Mouse (Mus musculus): ENCODE data around the gene Rab1b. TPM values are rescaled to one million over a fixed set of nuclear protein-coding genes. Genes with fewer than 3 reads are reported as not detected.
A peak's percentile ranks its signal among the peaks of the same experiment; 100 is the strongest.

The Rab1b gene
- total and polyA plus RNA-seq, 3 experiments = 47.6 to 195 (median 90.4) TPM

DNA sequence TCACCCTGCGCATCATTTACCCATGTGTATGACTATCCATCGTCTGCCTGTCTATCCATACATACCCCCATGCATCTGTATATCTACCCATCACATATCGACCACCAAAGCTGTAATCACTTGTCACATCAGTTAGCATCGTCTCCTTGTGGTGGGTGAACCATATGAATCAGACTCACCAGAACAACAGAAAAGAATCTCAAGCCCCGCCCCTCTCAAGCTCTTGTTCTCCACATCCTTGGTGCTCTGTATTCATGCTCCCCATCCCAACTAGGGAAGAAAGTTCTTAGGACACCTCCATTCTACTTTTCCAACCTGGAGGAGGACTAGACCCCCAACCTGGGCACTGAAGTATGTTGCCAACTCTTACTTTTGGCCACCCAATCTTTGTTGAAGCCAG, 44.8 kb downstream of the Rab1b start:
- DNase-seq (ENCODE audit: low spot score) (no peak), ATAC-seq (ENCODE audit: extremely low read depth, insufficient number of reproducible peaks, low FRiP score, poor library complexity, severe bottlenecking) (no peak)
- no peak overlapping the region for H3K4me3 ChIP-seq (ENCODE audit: low read depth, low read length)
- peaks cover 18% of the 10 kb centered on the region; the same call in 1 of the 2 replicates for H3K27me3 ChIP-seq (ENCODE audit: insufficient read depth, low read length)
- TF ChIP-seq TAL1 (conservative IDR thresholded peaks at IDR 0.05; ENCODE audit: low read depth, low read length) (no peak), GATA1 (IDR thresholded peaks at IDR 0.05; ENCODE audit: borderline replicate concordance, low read length) (no peak), CTCF (IDR thresholded peaks at IDR 0.05; ENCODE audit: low read depth, low read length) (no peak), GATA2 (IDR thresholded peaks at IDR 0.05; ENCODE audit: borderline replicate concordance, low read depth, low read length) (no peak), POLR2AphosphoS5 (IDR thresholded peaks at IDR 0.05; ENCODE audit: insufficient replicate concordance, low read depth, low read length) (no peak)
- no peaks in the 10 kb centered on the region for H3K9me3 ChIP-seq (replicated peaks)
- peaks cover 36% of the 10 kb centered on the region for H3K4me1 ChIP-seq (ENCODE audit: insufficient read depth, low read depth, low read length)
- H3K36me3 ChIP-seq (replicated peaks) = no peaks in the 10 kb centered on the region

GRCm38 (mm10) chr19:5060365-5061330, 46.2 kb downstream of the Rab1b start:
- peak; percentile 42 for DNase-seq (ENCODE audit: low spot score)
- Histone ChIP-seq H3K36me3 (replicated peaks) (no peaks in the 10 kb centered on the region), H3K4me3 (ENCODE audit: low read depth, low read length) (no peak overlapping the region), H3K4me1 (ENCODE audit: insufficient read depth, low read depth, low read length) (peaks cover 39% of the 10 kb centered on the region), H3K9me3 (replicated peaks) (no peaks in the 10 kb centered on the region), H3K27me3 (ENCODE audit: insufficient read depth, low read length) (peaks cover 16% of the 10 kb centered on the region; the same call in 1 of the 2 replicates)
- no peak for ATAC-seq (ENCODE audit: extremely low read depth, insufficient number of reproducible peaks, low FRiP score, poor library complexity, severe bottlenecking)
- TF ChIP-seq GATA1 (IDR thresholded peaks at IDR 0.05; ENCODE audit: borderline replicate concordance, low read length) (no peak), POLR2AphosphoS5 (IDR thresholded peaks at IDR 0.05; ENCODE audit: insufficient replicate concordance, low read depth, low read length) (no peak), CTCF (IDR thresholded peaks at IDR 0.05; ENCODE audit: low read depth, low read length) (no peak), TAL1 (conservative IDR thresholded peaks at IDR 0.05; ENCODE audit: low read depth, low read length) (no peak), GATA2 (IDR thresholded peaks at IDR 0.05; ENCODE audit: borderline replicate concordance, low read depth, low read length) (no peak)

DNA sequence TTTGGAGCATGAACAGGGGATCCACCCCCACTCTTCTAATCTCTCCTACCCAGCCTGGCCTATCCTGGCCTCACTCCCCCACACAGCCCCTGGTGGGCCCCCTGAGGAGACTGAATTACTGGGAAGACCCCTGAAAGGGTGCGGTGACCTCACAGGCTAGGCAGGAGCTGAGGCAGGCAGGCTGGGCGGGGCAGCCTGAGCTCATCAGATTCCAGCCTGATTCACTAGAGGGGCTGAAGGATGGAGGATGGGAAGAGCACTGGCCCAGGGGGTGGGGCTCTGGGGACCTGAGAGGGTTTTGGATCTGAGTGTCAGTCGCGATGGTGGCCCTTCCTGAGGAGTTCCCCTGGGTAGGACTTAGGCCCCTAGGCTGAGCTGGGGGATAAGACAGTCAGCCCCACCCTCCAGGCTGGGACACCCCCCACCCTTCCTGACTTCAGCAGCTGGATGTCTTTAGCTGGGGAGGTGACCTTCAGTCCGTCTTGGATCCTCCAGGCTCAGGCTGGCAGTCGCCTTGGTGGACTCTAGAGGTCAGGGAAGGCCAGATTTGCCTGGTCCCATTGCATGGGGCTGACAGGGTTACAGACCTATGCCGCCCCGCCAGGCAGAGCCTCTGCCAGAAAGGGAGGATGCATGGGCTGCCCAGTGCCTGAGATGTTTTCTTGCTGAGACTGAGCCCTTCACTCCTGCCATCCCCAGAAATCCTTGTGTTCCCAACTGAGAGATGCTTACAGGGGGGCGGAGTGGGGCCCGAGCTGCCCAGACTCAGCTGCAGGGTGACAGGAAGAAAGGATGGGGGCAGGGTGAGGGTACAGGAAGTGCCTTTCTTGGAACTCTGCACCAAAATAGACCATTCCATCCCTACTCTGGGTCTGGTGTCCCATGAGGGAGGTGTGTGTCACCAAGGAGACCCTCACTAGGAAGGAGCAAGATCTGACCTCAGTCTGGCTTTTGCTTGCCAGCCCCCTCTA, 47.8 kb downstream of the Rab1b start:
- Histone ChIP-seq H3K4me1 (ENCODE audit: insufficient read depth, low read depth, low read length) (peaks cover 39% of the 10 kb centered on the region), H3K27me3 (ENCODE audit: insufficient read depth, low read length) (peaks cover 25% of the 10 kb centered on the region), H3K4me3 (ENCODE audit: low read depth, low read length) (no peak overlapping the region; the same call in 1 of the 2 replicates), H3K9me3 (replicated peaks) (no peaks in the 10 kb centered on the region), H3K36me3 (replicated peaks) (peaks cover 4% of the 10 kb centered on the region)
- TF ChIP-seq POLR2AphosphoS5 (IDR thresholded peaks at IDR 0.05; ENCODE audit: insufficient replicate concordance, low read depth, low read length) = no peak
- TF ChIP-seq CTCF (IDR thresholded peaks at IDR 0.05; ENCODE audit: low read depth, low read length) = no peak
- no peak for TF ChIP-seq GATA1 (IDR thresholded peaks at IDR 0.05; ENCODE audit: borderline replicate concordance, low read length)
- no peak for TF ChIP-seq GATA2 (IDR thresholded peaks at IDR 0.05; ENCODE audit: borderline replicate concordance, low read depth, low read length)
- TF ChIP-seq TAL1 (conservative IDR thresholded peaks at IDR 0.05; ENCODE audit: low read depth, low read length) = no peak
- ATAC-seq (ENCODE audit: extremely low read depth, insufficient number of reproducible peaks, low FRiP score, poor library complexity, severe bottlenecking) (no peak), DNase-seq (ENCODE audit: low spot score) (no peak)

GRCm38 (mm10) chr19:5057876-5058775, 48.7 kb downstream of the Rab1b start:
- Histone ChIP-seq H3K27me3 (ENCODE audit: insufficient read depth, low read length) (peaks cover 25% of the 10 kb centered on the region), H3K4me1 (ENCODE audit: insufficient read depth, low read depth, low read length) (peaks cover 44% of the 10 kb centered on the region), H3K36me3 (replicated peaks) (peaks cover 4% of the 10 kb centered on the region), H3K9me3 (replicated peaks) (no peaks in the 10 kb centered on the region), H3K4me3 (ENCODE audit: low read depth, low read length) (no peak overlapping the region)
- DNase-seq (ENCODE audit: low spot score) (no peak), ATAC-seq (ENCODE audit: extremely low read depth, insufficient number of reproducible peaks, low FRiP score, poor library complexity, severe bottlenecking) (no peak)
- TF ChIP-seq GATA2 (IDR thresholded peaks at IDR 0.05; ENCODE audit: borderline replicate concordance, low read depth, low read length) (no peak), GATA1 (IDR thresholded peaks at IDR 0.05; ENCODE audit: borderline replicate concordance, low read length) (no peak), CTCF (IDR thresholded peaks at IDR 0.05; ENCODE audit: low read depth, low read length) (no peak), POLR2AphosphoS5 (IDR thresholded peaks at IDR 0.05; ENCODE audit: insufficient replicate concordance, low read depth, low read length) (no peak), TAL1 (conservative IDR thresholded peaks at IDR 0.05; ENCODE audit: low read depth, low read length) (no peak)

DNA sequence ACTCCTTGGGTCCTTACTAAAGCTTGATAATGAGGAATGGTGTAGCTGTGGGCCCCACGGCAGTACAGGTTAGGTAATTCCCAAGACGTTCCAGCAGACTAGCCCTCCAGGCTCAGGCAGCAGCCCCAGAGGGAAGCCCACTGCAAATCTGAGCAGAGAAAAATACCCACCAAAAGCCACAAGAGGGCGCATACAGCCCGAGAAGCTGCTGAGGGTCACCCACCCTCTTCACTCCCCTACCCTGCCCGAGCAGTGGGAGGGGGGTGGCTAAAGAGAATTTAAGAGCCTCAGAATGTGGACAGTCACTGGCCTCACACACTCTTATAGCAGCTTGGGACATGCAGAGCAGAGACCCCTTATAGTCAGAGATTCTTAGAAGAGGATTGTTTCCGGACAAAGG, 50.6 kb downstream of the Rab1b start:
- Histone ChIP-seq H3K9me3 (replicated peaks) (no peaks in the 10 kb centered on the region), H3K36me3 (replicated peaks) (peaks cover 13% of the 10 kb centered on the region), H3K4me1 (ENCODE audit: insufficient read depth, low read depth, low read length) (peaks cover 42% of the 10 kb centered on the region), H3K4me3 (ENCODE audit: low read depth, low read length) (no peak overlapping the region), H3K27me3 (ENCODE audit: insufficient read depth, low read length) (peaks cover 20% of the 10 kb centered on the region)
- TF ChIP-seq TAL1 (conservative IDR thresholded peaks at IDR 0.05; ENCODE audit: low read depth, low read length) (no peak), CTCF (IDR thresholded peaks at IDR 0.05; ENCODE audit: low read depth, low read length) (no peak), POLR2AphosphoS5 (IDR thresholded peaks at IDR 0.05; ENCODE audit: insufficient replicate concordance, low read depth, low read length) (no peak), GATA1 (IDR thresholded peaks at IDR 0.05; ENCODE audit: borderline replicate concordance, low read length) (no peak), GATA2 (IDR thresholded peaks at IDR 0.05; ENCODE audit: borderline replicate concordance, low read depth, low read length) (no peak)
- ATAC-seq (ENCODE audit: extremely low read depth, insufficient number of reproducible peaks, low FRiP score, poor library complexity, severe bottlenecking) = no peak
- no peak for DNase-seq (ENCODE audit: low spot score)

All from G1E (cell line).